Mouse (Mus musculus): ENCODE results near the gene Fam186a. TPM values are rescaled to one million over a fixed set of nuclear protein-coding genes. Genes with fewer than 3 reads are reported as not detected.

Gene Fam186a
- total and polyA plus RNA-seq, 3 experiments: 0.16 TPM; not detected in 2

DNA sequence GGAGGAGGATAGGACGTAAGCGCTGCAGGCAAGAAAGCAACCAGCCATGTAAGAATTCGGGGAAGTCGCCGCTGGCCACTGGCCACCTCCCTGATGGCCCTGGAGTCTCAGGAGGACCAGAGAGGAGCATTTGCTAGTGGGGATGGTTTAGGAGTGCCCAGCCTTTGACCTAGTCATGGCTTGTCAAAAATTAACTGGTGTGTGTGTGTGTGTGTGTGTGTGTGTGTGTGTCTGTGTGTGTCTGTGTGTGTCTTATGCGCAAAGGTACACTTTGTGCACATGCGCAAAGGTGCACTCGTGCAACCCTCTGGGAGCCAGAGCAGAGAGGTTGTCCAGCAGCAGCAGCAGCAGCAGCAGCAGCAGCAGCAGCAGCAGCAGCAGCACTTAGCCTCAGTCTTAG lies 29.0 kb downstream of the Fam186a start:
- Histone ChIP-seq H3K9me3 (replicated peaks) (no peaks in the 10 kb centered on the region), H3K4me3 (ENCODE audit: low read depth, low read length) (no peak overlapping the region), H3K4me1 (ENCODE audit: insufficient read depth, low read depth, low read length) (no peaks in the 10 kb centered on the region), H3K27me3 (ENCODE audit: insufficient read depth, low read length) (peaks cover 3% of the 10 kb centered on the region; the same call in 1 of the 2 replicates), H3K36me3 (replicated peaks) (no peaks in the 10 kb centered on the region)
- DNase-seq (ENCODE audit: low spot score): no peak
- no peak for ATAC-seq (ENCODE audit: extremely low read depth, insufficient number of reproducible peaks, low FRiP score, poor library complexity, severe bottlenecking)
- TF ChIP-seq CTCF (IDR thresholded peaks at IDR 0.05; ENCODE audit: low read depth, low read length): no peak
- TF ChIP-seq GATA2 (IDR thresholded peaks at IDR 0.05; ENCODE audit: borderline replicate concordance, low read depth, low read length): no peak
- no peak for TF ChIP-seq TAL1 (conservative IDR thresholded peaks at IDR 0.05; ENCODE audit: low read depth, low read length)
- no peak for TF ChIP-seq GATA1 (IDR thresholded peaks at IDR 0.05; ENCODE audit: borderline replicate concordance, low read length)
- no peak for TF ChIP-seq POLR2AphosphoS5 (IDR thresholded peaks at IDR 0.05; ENCODE audit: insufficient replicate concordance, low read depth, low read length)

DNA sequence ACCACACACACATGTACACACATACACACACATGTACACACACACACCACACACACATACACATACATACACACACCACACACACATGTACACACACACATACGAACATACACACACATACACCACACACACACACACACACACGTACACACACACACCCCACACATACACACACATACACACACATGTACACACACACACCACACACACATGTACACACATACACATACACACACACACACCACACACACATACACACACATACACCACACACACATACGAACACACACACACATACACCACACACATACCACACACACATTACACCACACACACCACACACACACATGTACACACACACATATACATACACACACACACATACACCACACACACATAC lies 30.2 kb downstream of the Fam186a start:
- TF ChIP-seq TAL1 (conservative IDR thresholded peaks at IDR 0.05; ENCODE audit: low read depth, low read length): no peak
- TF ChIP-seq GATA1 (IDR thresholded peaks at IDR 0.05; ENCODE audit: borderline replicate concordance, low read length): no peak
- TF ChIP-seq GATA2 (IDR thresholded peaks at IDR 0.05; ENCODE audit: borderline replicate concordance, low read depth, low read length): no peak
- TF ChIP-seq CTCF (IDR thresholded peaks at IDR 0.05; ENCODE audit: low read depth, low read length): no peak
- no peak for TF ChIP-seq POLR2AphosphoS5 (IDR thresholded peaks at IDR 0.05; ENCODE audit: insufficient replicate concordance, low read depth, low read length)
- H3K4me3 ChIP-seq (ENCODE audit: low read depth, low read length): no peak overlapping the region
- peaks cover 2% of the 10 kb centered on the region; the same call in 1 of the 2 replicates for H3K27me3 ChIP-seq (ENCODE audit: insufficient read depth, low read length)
- ATAC-seq (ENCODE audit: extremely low read depth, insufficient number of reproducible peaks, low FRiP score, poor library complexity, severe bottlenecking): no peak
- H3K36me3 ChIP-seq (replicated peaks): no peaks in the 10 kb centered on the region
- no peak for DNase-seq (ENCODE audit: low spot score)
- H3K4me1 ChIP-seq (ENCODE audit: insufficient read depth, low read depth, low read length): no peaks in the 10 kb centered on the region
- H3K9me3 ChIP-seq (replicated peaks): no peaks in the 10 kb centered on the region

DNA sequence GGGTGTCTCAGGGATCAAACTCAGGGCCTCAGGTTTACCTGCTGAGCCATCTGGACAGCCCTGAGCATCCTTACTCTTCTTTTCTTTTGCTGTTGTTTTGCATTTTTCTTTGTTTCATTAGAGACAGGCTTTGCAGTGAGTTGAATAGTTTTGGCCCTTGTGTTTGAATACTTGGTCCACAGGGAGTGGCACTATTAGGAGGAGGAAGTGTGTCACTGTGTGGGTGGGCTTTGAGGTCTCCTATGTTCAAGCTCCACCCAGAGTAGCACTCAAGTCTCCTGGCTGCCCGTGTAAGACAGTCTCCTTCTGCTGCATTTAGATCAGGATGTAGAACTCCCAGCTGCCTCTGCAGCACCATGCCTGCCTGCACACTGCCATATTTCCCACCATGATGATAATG lies 32.4 kb downstream of the Fam186a start:
- peaks cover 6% of the 10 kb centered on the region; the same call in 1 of the 2 replicates for H3K27me3 ChIP-seq (ENCODE audit: insufficient read depth, low read length)
- DNase-seq (ENCODE audit: low spot score) (no peak), ATAC-seq (ENCODE audit: extremely low read depth, insufficient number of reproducible peaks, low FRiP score, poor library complexity, severe bottlenecking) (no peak)
- no peak for TF ChIP-seq TAL1 (conservative IDR thresholded peaks at IDR 0.05; ENCODE audit: low read depth, low read length)
- TF ChIP-seq GATA2 (IDR thresholded peaks at IDR 0.05; ENCODE audit: borderline replicate concordance, low read depth, low read length): no peak
- no peak for TF ChIP-seq GATA1 (IDR thresholded peaks at IDR 0.05; ENCODE audit: borderline replicate concordance, low read length)
- no peak for TF ChIP-seq CTCF (IDR thresholded peaks at IDR 0.05; ENCODE audit: low read depth, low read length)
- TF ChIP-seq POLR2AphosphoS5 (IDR thresholded peaks at IDR 0.05; ENCODE audit: insufficient replicate concordance, low read depth, low read length): no peak
- H3K9me3 ChIP-seq (replicated peaks): no peaks in the 10 kb centered on the region
- H3K4me3 ChIP-seq (ENCODE audit: low read depth, low read length): no peak overlapping the region
- no peaks in the 10 kb centered on the region for H3K4me1 ChIP-seq (ENCODE audit: insufficient read depth, low read depth, low read length)
- no peaks in the 10 kb centered on the region for H3K36me3 ChIP-seq (replicated peaks)

DNA sequence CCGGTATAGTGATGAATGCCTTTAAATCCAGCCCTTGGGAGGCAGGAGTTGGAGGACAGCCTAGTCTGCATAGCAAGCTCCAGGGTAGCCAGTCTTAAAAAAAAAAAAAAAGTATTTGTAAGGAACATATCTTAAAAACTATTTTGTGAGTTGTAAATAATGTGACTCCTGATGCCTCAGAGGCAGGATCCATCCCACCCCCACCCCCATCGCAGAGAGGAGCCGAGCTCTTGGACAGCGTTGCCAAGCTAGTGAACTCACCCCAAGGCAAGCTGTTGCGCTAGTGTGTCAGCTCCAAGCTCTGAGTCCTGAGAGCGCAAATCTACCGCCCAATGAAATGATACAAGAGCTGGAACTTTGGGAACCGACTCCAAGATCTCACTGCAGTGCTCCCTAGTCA lies 35.6 kb downstream of the Fam186a start:
- H3K9me3 ChIP-seq (replicated peaks): no peaks in the 10 kb centered on the region
- ATAC-seq (ENCODE audit: extremely low read depth, insufficient number of reproducible peaks, low FRiP score, poor library complexity, severe bottlenecking) (no peak), DNase-seq (ENCODE audit: low spot score) (no peak)
- no peak for TF ChIP-seq GATA1 (IDR thresholded peaks at IDR 0.05; ENCODE audit: borderline replicate concordance, low read length)
- TF ChIP-seq GATA2 (IDR thresholded peaks at IDR 0.05; ENCODE audit: borderline replicate concordance, low read depth, low read length): no peak
- TF ChIP-seq POLR2AphosphoS5 (IDR thresholded peaks at IDR 0.05; ENCODE audit: insufficient replicate concordance, low read depth, low read length): no peak
- no peak for TF ChIP-seq CTCF (IDR thresholded peaks at IDR 0.05; ENCODE audit: low read depth, low read length)
- TF ChIP-seq TAL1 (conservative IDR thresholded peaks at IDR 0.05; ENCODE audit: low read depth, low read length): no peak
- H3K36me3 ChIP-seq (replicated peaks): no peaks in the 10 kb centered on the region
- no peaks in the 10 kb centered on the region for H3K4me1 ChIP-seq (ENCODE audit: insufficient read depth, low read depth, low read length)
- H3K4me3 ChIP-seq (ENCODE audit: low read depth, low read length): no peak overlapping the region
- H3K27me3 ChIP-seq (ENCODE audit: insufficient read depth, low read length): peaks cover 6% of the 10 kb centered on the region; the same call in 1 of the 2 replicates

DNA sequence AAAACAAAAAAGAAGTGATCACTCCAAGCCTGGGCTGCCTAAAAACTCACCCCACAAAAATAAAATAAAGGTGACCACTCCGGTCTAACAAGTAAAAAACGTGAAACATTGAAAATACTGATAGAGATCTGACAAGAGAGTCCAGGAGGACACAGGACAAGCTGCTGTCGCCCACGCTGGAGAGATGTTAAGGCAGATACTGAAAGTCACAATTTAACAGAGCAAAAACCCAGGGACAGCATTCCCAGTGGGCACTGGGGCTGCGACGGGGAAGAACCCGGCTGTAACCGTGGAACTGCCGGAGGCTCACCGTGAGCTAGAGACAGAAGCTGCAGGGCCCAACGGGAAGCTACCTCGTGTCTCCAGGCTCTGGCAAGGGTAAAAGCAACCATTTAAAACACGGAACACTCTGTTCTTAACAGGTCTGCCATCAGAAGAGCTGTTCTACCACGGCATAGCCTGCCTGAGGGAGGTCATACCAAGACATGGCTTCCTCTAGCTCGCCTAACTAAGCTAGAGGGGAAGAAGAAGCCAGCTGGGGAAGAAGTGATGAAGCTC lies 47.2 kb downstream of the Fam186a start:
- ATAC-seq (ENCODE audit: extremely low read depth, insufficient number of reproducible peaks, low FRiP score, poor library complexity, severe bottlenecking) (no peak), DNase-seq (ENCODE audit: low spot score) (no peak)
- H3K27me3 ChIP-seq (ENCODE audit: insufficient read depth, low read length): peaks cover 13% of the 10 kb centered on the region
- no peaks in the 10 kb centered on the region for H3K36me3 ChIP-seq (replicated peaks)
- H3K4me1 ChIP-seq (ENCODE audit: insufficient read depth, low read depth, low read length): no peaks in the 10 kb centered on the region
- H3K9me3 ChIP-seq (replicated peaks): 0 out of 2 replicates have a peak, but pooled peaks cover under 1% of the 10 kb centered on the region
- no peak overlapping the region for H3K4me3 ChIP-seq (ENCODE audit: low read depth, low read length)
- TF ChIP-seq TAL1 (conservative IDR thresholded peaks at IDR 0.05; ENCODE audit: low read depth, low read length): no peak
- TF ChIP-seq GATA2 (IDR thresholded peaks at IDR 0.05; ENCODE audit: borderline replicate concordance, low read depth, low read length): no peak
- TF ChIP-seq CTCF (IDR thresholded peaks at IDR 0.05; ENCODE audit: low read depth, low read length): no peak
- no peak for TF ChIP-seq POLR2AphosphoS5 (IDR thresholded peaks at IDR 0.05; ENCODE audit: insufficient replicate concordance, low read depth, low read length)
- TF ChIP-seq GATA1 (IDR thresholded peaks at IDR 0.05; ENCODE audit: borderline replicate concordance, low read length): no peak

DNA sequence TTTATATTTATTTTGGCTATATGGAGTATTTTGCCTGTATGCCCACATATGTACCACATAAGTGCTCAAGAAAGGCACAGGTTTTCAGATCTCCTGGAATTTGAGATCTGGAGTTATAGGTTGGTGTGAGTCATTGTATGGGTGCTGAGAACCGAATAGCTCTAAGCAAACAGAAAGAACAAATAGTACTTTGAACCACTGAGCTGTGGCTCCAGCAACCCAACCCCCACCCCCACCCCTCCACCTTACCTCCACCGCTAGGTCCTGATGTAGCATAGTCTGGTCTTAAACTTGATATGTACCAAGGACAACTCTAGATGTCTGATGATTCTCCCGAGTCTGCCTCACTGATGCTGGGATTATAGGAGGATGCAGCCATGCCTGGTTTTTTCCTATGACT lies 49.6 kb downstream of the Fam186a start:
- no peak for TF ChIP-seq POLR2AphosphoS5 (IDR thresholded peaks at IDR 0.05; ENCODE audit: insufficient replicate concordance, low read depth, low read length)
- no peak for TF ChIP-seq TAL1 (conservative IDR thresholded peaks at IDR 0.05; ENCODE audit: low read depth, low read length)
- no peak for TF ChIP-seq GATA1 (IDR thresholded peaks at IDR 0.05; ENCODE audit: borderline replicate concordance, low read length)
- no peak for TF ChIP-seq CTCF (IDR thresholded peaks at IDR 0.05; ENCODE audit: low read depth, low read length)
- TF ChIP-seq GATA2 (IDR thresholded peaks at IDR 0.05; ENCODE audit: borderline replicate concordance, low read depth, low read length): no peak
- DNase-seq (ENCODE audit: low spot score) (no peak), ATAC-seq (ENCODE audit: extremely low read depth, insufficient number of reproducible peaks, low FRiP score, poor library complexity, severe bottlenecking) (no peak)
- Histone ChIP-seq H3K27me3 (ENCODE audit: insufficient read depth, low read length) (peaks cover 11% of the 10 kb centered on the region), H3K4me3 (ENCODE audit: low read depth, low read length) (no peak overlapping the region), H3K36me3 (replicated peaks) (no peaks in the 10 kb centered on the region), H3K9me3 (replicated peaks) (no peaks in the 10 kb centered on the region), H3K4me1 (ENCODE audit: insufficient read depth, low read depth, low read length) (no peaks in the 10 kb centered on the region)

Measured in G1E (cell line).